Mouse (Mus musculus): ENCODE measurements at regions not wholly inside any gene's neighbourhood (a gene's known extent, or its start where the extent isn't known, plus 50 kb on each side); places are given as distances from the start of the nearest gene placed in this dataset.
A peak's percentile ranks its signal among the peaks of the same experiment; 100 is the strongest.

DNA sequence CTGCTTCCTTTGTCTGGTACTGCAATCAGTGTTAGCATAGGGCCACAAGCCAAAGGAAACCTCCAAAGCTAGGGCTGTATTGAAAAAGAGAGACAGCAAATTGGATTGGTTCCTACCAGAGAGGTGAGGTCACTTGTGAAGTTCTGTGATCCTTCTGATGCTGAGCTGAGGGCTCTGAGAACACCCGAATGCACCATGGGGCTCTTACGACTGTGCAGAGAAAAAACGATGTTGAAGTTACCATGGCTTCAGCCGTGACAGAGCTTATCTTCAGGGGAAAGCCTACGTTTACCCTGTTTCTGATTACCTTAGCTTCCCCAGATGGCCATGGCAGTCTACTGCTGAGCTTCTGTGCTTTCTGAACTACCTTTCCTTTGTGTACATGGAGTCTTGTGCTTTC lies 53.9 kb upstream of the Fmo9 start:
- DNase-seq, result peak; percentile 0

DNA sequence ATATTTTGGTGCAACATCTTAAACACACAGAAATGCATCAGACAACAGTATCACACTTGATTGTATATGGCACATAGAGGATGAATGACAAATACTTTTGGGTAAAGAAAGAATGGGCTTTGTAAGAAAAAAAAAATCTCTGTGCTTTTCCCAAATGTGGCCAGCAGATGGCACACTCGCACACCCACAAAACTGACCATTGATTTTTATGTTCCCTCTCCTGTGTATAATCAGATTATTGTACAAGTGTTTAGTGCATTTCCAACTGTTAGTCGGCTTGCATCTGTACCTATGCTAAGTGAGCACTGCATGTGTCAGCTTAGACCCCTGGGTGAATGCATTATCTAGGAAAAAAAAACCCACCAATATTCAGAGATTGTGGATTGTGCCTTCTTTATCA lies 56.4 kb upstream of the Fmo9 start:
- peak; percentile 43 for DNase-seq

DNA sequence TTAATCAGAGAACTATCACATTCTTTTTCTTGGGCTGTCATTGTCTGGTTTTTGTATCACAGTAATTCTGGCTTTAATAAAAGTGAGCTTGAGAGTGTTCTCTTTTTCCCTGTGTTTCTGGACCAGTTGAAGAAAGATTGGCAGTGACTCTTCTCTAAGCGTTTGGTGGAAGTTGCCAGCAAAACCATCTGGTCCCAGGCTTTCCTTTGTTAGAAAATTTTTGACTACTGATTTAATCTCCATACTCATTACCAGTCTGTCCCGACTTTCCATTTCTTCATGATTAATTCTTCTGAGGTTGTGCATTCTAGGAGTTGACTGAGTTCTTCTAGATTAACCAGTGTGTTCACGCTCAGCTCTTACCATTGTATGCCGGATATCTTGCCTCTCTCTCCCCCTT lies 68.6 kb upstream of the Fmo9 start:
- no peak for DNase-seq

DNA sequence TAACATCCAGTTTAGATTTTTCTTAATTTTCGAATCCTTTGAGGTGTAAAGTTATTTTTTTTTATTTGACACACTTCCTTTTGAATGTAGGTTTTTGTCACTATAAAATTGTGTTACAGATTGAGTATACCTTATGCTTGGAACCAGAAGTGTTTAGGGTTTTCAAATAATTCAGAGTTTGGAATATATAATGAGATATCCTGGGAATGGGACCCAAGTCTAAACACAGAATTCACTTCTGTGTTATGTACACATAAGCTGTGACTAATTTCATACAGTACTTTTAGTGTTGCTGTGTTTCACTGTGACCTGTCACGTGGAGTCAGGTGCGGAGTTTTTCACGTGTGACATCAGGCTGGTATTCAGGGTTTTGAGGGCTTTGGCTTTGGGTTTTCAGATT lies 69.1 kb upstream of the Fmo9 start:
- DNase-seq, result no peak

DNA sequence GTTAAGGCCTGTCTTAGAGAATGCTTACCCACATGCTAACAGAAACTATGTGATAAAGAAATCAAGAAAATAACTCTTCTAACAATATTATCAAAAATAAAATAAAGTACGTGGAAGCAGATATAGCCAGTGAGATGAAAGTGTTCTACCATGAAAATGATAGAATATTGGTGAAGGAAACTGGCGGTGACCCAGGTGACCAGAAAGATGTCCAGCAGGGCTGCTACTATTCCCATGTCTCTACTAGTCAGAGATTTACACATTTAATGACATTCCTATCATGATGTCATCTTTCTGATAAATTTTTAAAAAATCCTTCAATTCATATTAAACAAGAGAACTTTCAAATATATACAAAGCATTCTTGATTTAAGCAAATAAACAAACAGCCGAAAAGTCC lies 69.8 kb upstream of the Fmo9 start:
- DNase-seq, result no peak

DNA sequence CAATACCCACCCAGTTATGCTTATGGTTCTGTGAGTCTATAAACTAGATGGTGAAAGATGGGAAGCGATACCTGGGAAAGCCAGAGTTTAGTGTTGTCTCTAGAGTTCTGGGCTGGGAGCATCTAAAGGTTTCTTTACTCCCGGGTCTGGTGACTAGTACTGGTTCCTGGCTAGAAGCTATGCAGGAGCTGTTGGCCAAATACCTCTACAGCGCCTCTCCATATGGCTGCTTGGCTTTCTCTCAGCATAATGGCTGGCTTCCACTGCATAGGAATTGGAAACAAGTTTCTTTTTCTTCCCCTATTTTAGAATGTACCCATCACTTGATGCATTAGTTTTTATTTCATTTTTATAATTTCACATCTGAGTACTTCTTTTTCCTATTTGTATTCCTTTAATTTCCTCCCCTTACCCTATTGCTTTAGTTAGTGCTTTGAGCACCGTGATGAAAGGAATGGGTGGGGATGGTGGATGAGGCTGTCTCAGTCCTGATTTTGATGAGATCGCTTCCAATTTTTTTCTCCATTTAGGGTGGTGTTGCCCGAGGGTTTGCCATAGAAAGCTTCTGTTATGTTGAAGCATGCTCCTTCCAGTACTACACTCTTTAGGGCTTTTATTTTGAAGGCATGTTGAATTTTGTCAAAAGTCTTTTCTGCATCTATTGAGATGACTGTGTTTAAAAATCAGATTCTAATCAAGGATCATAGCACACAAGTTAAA lies 71.5 kb upstream of the Fmo9 start:
- no peak for DNase-seq

DNA sequence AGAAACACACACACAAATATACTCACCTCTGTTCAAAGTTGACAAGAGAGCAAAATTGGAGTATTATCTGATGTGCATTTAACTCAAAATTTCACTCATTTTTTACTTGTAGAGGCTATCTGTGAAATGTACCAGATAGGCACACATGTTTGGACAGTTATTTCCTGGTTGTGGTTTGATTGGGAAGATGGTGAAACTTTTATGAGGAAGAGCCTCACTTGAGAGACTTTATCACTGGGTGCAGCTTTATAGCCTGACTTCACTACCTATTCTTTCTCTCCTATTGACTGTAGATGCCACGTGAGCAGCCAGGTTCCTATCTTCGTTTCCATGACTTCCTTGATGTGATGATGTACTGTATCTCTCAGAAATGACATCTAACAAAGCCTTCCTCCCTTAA lies 77.3 kb upstream of the Fmo9 start:
- no peak for DNase-seq

DNA sequence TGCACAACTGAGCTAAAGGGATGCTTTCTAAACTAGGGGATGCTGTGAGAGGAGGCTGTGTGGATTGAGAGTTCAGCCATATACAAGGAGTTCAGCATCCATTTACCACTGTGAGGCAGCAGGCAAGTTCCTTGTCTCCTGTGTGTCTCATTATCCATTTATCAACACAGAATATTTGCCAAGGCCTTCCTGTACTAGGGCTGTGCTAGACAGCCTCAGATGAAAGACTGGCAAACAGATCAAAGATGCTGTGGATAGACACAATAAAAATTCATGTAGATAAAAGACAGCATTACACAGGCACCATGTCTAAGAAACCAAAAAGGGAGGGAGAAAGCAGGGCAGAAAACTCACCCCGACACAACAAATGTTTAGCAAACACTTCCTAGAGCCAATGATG lies 91.5 kb upstream of the Fmo9 start:
- no peak for DNase-seq

DNA sequence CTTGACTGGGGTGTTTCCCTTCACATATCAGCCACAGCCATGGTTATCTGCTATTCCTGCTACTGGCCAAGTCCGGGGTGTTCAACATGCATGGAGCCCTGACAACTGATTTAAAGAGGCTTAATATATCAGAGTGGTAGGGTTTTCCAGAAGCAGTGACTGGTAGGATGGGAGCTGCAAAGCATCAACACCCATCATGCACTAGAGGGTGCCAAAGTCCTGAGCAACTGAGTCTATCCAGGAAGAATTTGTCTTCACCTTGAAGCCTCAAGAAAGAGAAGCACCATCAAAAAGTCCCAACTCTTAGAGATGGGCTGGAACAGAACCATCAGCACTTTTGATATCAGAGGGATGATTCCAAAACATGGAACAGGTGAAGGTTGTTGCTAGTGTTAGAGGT lies 100.5 kb upstream of the Fmo9 start:
- DNase-seq, result peak; percentile 25

DNA sequence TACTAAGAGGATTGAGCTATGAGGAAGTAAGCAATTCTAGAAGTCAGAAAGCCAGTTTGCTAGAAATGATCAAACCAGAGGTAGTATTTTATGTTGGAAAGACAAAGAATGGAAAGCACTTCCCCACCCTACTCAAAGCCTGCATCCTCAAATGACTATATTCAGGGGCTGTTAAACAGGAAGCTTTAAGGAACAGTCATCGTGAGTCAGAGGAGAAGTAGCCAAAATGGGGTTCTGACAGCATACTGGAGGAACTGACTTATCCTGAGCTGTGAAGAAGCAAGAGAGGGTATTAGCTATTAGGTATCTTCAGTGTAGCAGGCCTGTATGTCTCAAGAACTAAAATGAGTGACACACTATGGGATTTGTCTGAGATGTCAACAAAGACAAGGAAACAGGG lies 106.3 kb upstream of the Fmo9 start:
- no peak for DNase-seq

DNA sequence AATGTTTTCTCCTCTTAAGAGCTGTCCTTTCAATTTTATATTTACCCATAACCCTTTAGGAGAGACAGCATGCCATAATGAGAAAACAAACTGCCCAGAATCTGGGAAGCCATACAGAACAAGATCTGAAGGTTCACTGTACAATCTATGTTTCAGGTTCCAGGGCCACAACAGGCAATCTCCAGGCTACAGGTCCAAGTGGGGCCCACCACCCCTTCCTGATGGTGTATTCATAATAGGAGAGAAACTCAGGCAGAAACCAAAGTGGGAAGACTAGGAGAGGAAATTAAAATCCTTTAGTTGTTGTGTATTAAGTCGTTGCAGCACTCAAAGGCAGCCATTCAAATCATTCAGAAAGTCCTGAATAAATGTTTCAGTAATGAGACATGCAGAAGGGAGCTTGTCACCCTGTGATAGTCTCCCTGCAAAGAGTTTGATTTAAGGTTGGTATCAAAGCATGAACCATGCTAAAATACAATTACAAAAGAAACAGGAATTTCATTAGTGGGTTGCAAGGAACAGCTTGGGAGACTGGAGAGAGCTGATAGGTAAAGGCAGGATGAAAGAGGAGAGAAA lies 107.3 kb upstream of the Fmo9 start:
- DNase-seq, result no peak

DNA sequence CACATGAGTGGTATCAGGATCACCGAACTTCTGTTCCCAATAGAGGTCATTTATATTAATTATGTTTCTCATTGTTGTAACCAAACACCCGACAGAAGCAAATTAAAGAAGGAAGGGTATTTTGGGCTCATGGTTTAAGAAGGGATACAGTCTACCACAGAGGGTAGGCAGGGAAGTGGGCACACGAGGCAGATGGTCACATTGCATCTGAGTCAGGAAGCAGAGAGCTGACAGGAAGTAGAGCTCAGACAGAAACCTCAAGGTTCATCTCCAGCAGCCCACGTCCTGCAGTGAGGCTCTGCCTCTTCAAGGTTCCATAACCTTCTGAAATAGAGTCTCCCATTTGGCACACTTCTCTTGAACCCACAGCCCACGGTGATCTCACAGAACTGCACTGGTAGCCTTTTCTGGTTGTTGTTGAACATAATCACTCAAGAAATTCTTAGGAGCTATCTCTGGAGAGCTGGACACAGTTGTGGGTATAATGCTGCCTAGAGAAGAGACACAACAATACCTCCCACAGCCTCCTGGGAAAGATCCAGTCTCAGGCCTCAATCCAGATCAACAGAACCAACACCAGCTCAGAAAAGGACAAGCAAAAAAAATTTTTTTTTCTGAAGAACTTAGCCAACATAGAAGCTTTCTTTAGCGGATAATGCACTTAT lies 111.5 kb upstream of the Fmo9 start:
- no peak for DNase-seq

DNA sequence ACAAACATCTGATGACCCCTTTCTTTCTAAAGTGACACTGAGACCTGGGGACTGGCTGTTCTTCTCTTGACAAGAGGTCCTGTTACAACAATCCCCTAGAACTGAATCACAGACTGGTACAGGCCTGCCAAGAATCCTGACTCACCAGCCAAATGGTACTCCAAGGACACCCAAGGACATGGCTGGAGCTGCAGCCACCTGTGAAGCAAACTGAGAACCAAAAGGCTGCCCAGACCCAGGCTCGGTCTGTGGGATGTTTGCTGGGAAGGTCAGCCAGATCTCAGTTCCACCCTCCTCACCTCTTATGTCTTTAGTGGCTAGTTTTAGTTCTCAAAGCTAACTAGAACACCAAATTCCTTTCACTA lies 112.1 kb upstream of the Fmo9 start:
- no peak for DNase-seq

DNA sequence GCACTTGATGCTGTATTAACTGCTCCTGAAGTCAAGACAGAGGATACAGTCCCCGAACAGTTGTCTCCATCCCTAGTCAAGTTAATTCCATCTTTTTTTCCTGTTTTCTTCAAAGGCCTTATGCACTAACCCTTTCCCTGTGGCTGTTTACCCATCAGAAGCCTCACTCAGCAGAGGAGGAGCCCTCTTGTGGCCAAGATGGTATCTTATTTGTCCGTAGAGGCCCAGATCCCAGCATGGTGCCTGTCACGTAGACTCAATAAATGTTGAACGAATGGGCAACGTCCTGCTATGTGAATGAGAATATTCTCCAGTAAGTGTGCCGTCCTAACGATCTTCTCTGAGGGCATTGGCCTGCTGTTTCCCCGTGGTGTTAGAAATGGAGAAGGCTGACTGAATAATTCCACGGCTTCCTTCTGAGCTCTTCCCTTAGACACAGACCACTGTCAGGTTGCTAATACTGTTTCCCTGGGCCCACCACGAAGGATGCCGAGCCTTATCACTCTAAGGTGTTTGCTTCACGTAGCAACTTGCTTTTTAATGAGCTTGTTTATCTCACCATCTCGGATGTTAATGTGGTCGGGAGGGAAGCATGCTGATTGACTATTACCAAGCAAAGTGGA lies 113.1 kb upstream of the Fmo9 start:
- DNase-seq, result peak; percentile 53

DNA sequence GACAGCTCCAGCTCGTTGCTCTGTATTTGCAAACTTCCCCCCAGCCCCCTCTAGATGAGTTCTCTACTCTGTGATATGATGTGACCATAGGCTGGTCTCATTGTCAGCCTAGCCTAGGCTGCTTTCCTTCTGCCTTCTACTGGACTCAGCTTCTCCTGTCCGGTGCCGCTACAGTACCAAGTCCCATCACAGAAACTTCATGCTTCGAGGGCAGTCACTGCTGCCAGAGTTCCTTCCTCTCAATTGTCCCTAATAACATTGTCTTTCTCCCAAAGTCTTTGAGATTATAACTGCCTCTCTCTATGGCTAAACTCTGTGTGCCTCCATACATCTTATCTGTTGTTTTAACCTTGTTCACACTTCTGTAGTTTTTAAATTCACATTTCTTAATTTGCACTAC lies 114.0 kb upstream of the Fmo9 start:
- DNase-seq, result no peak

DNA sequence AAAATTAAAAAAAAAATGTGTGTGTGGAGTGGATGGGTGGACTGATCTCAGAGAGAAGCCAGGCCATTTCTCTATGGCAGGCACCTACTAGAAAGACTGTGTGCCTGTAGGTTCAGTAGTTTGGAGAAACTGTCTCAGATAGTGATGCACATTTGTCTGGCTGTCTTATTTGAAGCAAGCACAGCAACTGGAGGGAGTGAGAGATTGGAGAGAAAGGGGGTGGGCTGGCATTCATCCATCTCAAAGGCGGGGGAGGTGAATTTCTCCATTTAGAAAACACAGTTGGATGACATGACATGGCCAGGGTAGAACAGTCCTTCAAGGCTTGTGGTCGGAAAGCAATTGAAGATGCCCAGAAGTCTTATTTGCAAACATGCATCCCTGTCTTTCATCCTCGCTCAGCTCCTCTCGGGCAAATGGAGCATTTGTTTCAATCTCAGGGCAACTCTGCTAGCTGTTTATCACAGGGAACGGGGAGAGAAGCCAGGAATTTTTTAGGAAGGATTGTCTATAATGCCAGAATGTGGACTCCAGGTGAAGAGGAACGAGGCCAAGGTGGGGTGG lies 114.8 kb upstream of the Fmo9 start:
- no peak for DNase-seq

DNA sequence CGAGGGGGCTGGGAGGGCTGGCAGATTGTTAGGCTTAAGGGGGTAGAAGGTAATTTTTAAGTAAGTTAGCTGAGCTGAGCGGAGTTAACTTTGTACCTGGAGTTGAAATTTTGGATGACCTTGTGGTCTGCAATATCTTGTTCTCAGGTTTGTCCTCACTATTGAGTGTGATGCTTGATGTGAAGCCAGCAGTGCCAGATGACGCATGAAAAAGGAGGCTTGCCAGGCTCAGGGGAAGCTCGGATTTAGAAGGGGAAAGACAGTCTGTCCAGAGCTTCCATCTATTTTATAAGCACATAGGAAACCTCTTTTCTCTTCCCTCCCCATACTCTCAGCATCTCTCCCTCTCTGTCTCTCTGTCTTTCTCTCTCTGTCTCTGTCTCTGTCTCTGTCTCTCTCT lies 115.3 kb upstream of the Fmo9 start:
- no peak for DNase-seq

DNA sequence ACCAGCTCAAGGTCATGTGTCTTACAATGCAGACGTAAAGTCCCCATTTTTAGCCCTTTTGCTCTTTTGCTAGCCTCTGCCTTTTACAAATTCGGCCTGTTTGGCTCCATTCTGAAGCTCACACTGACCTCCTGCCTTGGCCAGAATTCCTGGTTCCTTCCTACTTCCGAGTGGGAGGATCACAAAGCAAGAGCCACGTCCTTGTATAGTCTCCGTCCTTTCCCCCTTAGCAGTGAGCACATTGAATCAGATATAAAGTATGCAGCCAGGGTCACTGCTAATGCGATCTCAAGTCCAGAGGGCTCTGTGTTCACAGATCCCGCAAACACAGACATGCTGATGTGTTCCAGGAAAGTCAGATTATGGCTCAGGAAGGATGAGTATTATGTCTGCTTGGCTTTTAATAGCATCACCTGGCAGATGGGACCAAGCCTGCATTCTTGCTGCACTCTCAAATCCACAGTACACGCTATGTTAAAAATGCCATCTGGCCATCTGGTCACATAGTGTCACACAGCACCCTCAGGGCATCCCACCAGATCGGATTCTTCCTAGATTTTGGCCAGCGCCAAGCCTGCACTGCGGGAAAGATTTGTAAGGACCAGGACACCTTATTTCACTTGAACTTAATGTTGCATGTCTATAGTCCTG lies 119.4 kb upstream of the Fmo9 start:
- DNase-seq, result no peak

DNA sequence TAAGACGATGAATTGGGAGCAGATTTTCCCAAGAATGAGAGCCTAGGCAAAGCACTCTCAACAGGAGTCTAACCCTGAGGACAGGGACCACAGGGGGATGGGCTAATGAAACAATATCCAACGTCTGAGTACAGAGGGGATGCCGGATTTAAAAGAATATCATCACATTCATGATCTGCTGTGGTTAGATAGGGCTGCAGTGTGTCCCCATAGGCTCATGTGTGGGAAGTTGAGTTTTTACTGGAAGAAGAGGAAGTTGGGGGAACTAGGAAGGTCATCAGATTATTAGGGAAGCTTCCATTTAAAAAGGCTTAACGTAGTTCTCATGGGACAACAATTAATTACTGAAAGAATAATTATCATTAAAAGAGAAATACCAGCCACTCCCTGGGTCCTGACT lies 120.3 kb upstream of the Fmo9 start:
- no peak for DNase-seq

DNA sequence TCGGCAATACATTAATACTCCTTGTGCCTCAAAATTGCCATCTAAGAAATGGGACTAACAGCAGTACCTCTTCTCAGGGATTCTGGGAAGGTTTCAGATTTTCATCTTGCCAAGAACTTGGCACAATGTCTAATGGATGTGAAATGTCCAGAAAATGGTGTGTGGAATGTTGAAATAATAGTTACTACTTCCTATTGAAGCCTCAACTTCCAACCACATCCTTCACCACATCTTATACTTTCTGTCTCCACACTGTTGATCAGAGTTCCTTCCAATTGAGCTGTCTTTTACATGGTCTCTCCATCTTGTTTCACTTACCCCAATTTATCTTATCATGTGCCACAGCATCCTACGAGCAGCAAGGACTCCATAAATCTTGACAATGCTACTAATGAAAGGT lies 122.3 kb upstream of the Fmo9 start:
- no peak for DNase-seq

DNA sequence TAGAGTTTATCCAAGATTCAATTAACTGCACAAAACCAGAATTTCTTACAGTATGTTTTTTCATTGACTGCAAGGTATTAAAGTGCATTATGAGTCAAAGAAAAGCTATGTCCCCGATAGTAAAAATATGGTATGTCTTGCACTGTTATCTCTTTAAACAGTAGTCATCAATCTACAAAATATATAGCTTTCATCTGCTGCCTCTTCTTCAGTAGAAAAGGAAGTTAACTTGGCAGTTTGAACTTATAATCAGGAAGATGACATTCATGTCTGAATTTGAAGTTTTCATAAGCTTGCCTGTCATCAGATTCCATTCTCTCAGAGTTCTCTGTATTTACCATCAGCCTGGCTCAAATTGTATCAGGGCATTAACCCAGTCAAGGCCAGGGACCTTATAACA lies 122.7 kb upstream of the Fmo9 start:
- no peak for DNase-seq

DNA sequence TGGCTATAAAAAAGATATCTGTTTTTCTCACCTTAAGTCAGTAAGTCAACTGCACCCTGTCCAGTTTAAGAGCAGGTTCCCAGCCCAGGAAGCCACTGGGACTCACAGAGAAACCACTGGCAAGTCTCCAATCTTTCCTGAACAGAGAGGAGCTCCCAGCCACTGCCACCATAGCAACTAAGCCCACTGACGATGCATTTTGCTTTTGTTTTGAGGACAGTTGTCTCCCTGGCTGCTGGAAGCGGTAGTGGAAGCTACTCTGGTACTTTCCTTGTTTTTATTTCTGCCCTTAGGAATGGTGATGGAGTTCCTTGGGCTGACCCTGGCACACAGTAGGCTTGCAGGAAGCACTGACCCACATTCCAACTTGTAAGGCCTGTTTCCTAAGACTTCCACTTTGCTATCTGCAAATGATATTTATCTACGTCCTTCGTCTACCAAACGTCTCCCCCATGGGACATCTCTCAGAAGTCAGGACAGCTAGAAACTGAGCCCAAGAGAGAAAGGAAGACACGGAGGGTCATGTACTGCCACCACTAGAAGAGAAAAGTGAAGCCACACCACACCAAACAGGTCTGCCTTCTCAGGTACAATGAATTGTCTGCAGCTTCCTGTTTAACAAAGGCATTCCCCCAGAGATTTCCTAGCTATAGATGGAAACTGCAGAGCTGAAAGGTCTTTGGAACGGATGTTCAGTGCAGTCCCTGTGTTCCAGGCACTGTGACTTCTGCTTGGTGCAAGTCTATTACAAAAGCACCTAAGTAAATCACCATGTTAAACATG lies 125.7 kb upstream of the Fmo9 start:
- no peak for DNase-seq
